Mouse (Mus musculus) gastrocnemius, postnatal 36 days (tissue): ENCODE measurements around the gene Tchhl1. TPM values are rescaled to one million over a fixed set of nuclear protein-coding genes. Genes with fewer than 3 reads are reported as not detected.

ENCODE experiments used
- DNase-seq, 2 experiments: peaks; one replicate each; pipeline ENCODE4 v3.0.0; 2022
- intact Hi-C: fragments of 180-260 bp; cut with DNase I; formaldehyde crosslinking; loops from one replicate; pipeline ENCODE4 v1.15.1; 2025
- microRNA-seq, 2 experiments: library from miRNA; unstranded; fragments of <30 nt; microRNA quantifications; one replicate each; pipeline ENCODE4 v1.2.0; 2021
- total RNA-seq, 2 experiments: library from RNA; stranded (reverse); gene quantifications; 2 replicates each; pipeline ENCODE4 v1.2.3; 2021

Tchhl1 gene
- total RNA-seq, 2 experiments from 2014 or later, result not detected

DNA sequence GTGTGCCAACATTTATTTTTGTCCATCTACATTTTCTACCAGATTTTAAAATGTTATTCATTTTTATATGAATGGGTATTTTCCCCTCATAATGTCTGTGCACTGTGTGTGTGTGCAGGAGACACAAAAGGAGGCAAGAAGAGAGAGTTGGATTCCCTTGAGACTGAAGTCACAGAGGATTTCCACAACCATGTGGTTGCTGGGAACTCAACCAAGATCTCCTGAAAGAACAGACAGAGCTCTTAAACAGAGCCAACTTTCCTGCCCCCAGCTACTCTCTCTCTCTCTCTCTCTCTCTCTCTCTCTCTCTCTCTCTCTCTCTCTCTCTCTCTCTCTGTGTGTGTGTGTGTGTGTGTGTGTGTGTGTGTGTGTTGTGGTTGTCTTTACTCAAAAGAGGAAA, 30.6 kb downstream of the Tchhl1 start:
- no peak for DNase-seq
- intact Hi-C loops, result loop anchor here (5.0 kb wide), 1 partner anchor 367 kb away; no protein-coding TSS in a partner anchor

GRCm38 (mm10) chr3:93504536-93505189, 36.1 kb downstream of the Tchhl1 start:
- no peak for DNase-seq
- intact Hi-C loops, result no loop called here

DNA sequence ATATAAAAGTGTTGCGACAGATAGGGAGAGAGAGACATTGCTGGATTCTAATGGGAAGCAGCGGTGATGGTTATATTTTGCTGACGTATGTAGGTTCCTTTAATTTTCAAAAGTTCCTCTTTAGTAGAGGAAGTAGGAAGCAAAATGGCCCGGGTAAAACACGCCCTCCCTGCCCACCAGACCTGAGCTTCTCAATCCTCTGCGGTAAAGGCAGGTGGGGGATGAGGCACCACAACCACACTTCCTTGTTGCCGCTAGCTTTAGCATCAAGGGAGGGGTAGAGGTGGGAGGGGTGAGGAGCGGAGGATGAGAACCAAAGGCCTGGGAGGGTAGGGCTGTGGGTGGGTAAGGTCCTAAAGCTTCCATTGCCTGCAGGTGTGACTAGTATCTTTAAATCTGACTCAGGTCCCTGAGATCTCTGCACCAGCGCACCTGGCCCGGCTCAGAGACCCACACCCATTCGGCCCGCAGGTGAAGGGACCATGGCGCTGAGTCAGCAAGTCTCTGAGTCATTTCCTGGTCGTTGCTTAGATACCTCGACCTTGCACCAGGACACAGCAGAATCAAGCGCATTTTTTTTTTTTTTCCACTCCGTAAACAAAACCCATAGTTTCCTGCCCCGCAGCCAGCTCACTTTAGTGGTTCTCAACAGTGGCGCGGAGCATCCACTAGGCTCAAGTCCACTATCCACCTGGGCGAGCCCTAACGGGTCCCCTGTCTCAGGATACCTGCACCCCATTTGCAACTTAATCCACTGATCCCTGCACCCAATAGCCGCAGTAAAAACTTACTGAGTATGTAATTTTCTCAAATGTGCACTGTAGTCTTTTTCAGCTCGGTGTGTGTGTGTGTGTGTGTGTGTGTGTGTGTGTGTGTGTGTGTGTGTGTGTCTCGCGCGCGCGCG, 37.7 kb downstream of the Tchhl1 start:
- DNase-seq, result peak in 1 of 2 experiments; percentile 13
- intact Hi-C loops, result no loop called here

DNA sequence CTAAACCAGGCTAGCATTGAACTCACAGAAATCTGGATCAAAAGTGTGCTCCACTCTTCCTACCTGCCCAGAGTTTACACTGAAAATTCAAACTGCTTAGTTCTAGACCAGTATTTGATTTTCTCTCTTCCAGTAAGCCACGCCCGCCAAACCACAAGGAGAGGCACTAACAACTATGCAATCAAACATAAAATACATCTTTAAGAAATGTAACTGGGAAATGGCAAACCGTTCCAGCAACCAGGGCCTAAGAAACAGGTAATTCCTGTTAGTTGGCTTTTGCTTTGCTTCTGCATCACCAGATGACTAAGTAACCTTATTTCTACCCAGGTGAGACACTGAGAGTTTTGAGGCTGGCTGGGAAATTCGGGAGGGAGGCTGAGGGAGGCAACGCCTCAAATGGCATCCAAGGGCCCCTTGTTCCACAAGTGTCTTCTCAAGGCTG, 38.3 kb downstream of the Tchhl1 start:
- intact Hi-C loops, result no loop called here

GRCm38 (mm10) chr3:93509301-93509700, 40.7 kb downstream of the Tchhl1 start:
- intact Hi-C loops, result no loop called here
- DNase-seq, result no peak

More for the DNA sequence above, 38.3 kb downstream of the Tchhl1 start:
- no peak for DNase-seq

GRCm38 (mm10) chr3:93511036-93511435, 42.5 kb downstream of the Tchhl1 start:
- intact Hi-C loops, result no loop called here
- no peak for DNase-seq

DNA sequence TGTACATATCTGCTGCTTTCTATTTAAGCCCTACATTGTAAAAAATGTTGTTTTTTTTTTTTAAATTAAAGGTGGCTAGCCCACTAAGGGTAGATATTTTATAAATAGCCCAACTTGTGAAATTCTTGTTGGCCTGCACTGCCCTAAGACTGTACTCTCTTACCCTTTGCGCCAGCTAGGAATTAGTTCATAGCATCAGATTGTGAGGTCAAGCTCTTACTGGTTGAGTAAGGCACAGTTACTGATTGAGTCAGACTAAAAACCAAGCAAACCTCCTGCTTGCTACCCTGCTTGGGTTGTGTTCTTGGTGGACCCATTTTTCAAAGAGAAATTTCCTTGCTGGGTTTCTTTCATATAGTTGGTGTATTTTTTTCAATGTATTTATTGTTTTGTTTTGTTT, 43.2 kb downstream of the Tchhl1 start:
- DNase-seq, result no peak
- intact Hi-C loops, result no loop called here

- DNase-seq, result no peak
- intact Hi-C loops, result no loop called here
These were observed 44.0 kb downstream of the Tchhl1 start for GRCm38 (mm10) chr3:93512386-93513101.

- intact Hi-C loops, result no loop called here
- DNase-seq, result no peak
These were observed 46.1 kb downstream of the Tchhl1 start for GRCm38 (mm10) chr3:93514628-93515027.

GRCm38 (mm10) chr3:93517343-93517742, 48.8 kb downstream of the Tchhl1 start:
- DNase-seq, result no peak
- intact Hi-C loops, result no loop called here

DNA sequence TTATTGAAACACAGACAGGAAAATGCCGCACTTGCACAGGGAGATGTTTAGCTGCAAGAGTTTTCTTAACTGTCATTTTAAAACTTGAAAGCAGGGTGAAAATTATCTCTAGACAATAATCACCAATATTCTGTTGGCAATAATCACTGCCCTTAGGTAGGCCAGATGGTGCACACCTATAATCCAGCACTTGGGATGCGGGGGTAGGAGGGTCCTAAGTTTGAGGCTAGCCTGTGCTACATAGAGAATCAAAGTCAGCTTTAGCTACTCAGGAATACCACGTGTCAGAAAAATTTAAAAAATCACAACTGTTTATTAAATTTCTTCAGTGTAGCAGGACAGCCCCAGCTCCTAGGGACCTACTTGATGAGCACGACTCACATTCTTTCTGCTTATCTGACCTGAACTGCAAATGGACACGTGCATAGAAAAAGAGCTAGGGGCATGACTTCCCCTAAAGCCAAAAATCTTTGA, 51.3 kb downstream of the Tchhl1 start:
- intact Hi-C loops, result no loop called here
- DNase-seq, result no peak

- peak; percentile 47 to 51 for DNase-seq
- intact Hi-C loops, result no loop called here
These were observed 52.0 kb downstream of the Tchhl1 start, which contains the start of gene S100a11 for GRCm38 (mm10) chr3:93520330-93521193. Gene S100a11 (plus strand): TSS chr3:93520488.

Small RNAs within 50 kb of the gene (microRNA-seq; reads per million reads assigned to microRNA genes)
- gene Gm22752, result 0 reads per million in 2 experiments

Other genes with a start within 250 kb of the Tchhl1 start
- gene Flg, start 195.2 kb upstream of the Tchhl1 start, total RNA-seq, result not detected
- not detected for gene Hrnr, start 149.0 kb upstream of the Tchhl1 start, total RNA-seq
- not detected for gene Rptn, start 75.1 kb upstream of the Tchhl1 start, total RNA-seq
- not detected for gene Tchh, start 26.4 kb upstream of the Tchhl1 start, total RNA-seq
- gene S100a11, start 51.7 kb downstream of the Tchhl1 start, total RNA-seq, result 10 to 100 TPM; 37.6 to 43.6 TPM
- gene S100a10, start 86.3 kb downstream of the Tchhl1 start, total RNA-seq, result 10 to 100 TPM; 38.8 to 50.5 TPM
- gene Tdpoz2, start 183.9 kb downstream of the Tchhl1 start, total RNA-seq, result not detected
- gene Tdpoz1, start 207.6 kb downstream of the Tchhl1 start, total RNA-seq, result not detected
- not detected for gene Gm37596, start 224.3 kb downstream of the Tchhl1 start, total RNA-seq